Mouse (Mus musculus): ENCODE data around the gene 4933430I17Rik. TPM values are rescaled to one million over a fixed set of nuclear protein-coding genes. Genes with fewer than 3 reads are reported as not detected.

4933430I17Rik gene
- total RNA-seq, 2 experiments from 2014 or later: 0.19 TPM; not detected in 1

- DNase-seq: no peak
- intact Hi-C loops (cut with DNase I): loop anchor here (2.0 to 5.0 kb wide), 2 partner anchors 16 to 96 kb away; partner anchors contain the start of genes Alad, Cdc26 and Prpf4
Measured at GRCm38 (mm10) chr4:62502969-62503368, 22.2 kb upstream of the 4933430I17Rik start.

GRCm38 (mm10) chr4:62503374-62503970 lies 21.7 kb upstream of the 4933430I17Rik start, which contains the start of gene Hdhd3:
TSS of gene Hdhd3 (minus strand) at chr4:62503467.
- DNase-seq: no peak
- intact Hi-C loops (cut with DNase I): loop anchor here (2.0 to 5.0 kb wide), 2 partner anchors 15 to 96 kb away; partner anchors contain the start of genes Alad, Cdc26 and Prpf4

- intact Hi-C loops (cut with DNase I): loop anchor here (5.0 kb wide), 2 partner anchors 49 to 159 kb away; no protein-coding TSS in a partner anchor
- DNase-seq: no peak
Measured at GRCm38 (mm10) chr4:62505991-62506390, 19.2 kb upstream of the 4933430I17Rik start.

GRCm38 (mm10) chr4:62506798-62507197 lies 18.4 kb upstream of the 4933430I17Rik start:
- intact Hi-C loops (cut with DNase I): loop anchor here (5.0 kb wide), 2 partner anchors 49 to 159 kb away; no protein-coding TSS in a partner anchor
- peak; percentile 37 to 43 for DNase-seq

- intact Hi-C loops (cut with DNase I): loop anchor here (5.0 kb wide), 2 partner anchors 52 to 162 kb away; no protein-coding TSS in a partner anchor
- no peak for DNase-seq
Measured at GRCm38 (mm10) chr4:62508839-62509238, 16.3 kb upstream of the 4933430I17Rik start.

- no peak for DNase-seq
- intact Hi-C loops (cut with DNase I): loop anchor here (5.0 kb wide), 2 partner anchors 53 to 163 kb away; no protein-coding TSS in a partner anchor
Measured at GRCm38 (mm10) chr4:62509946-62510345, 15.2 kb upstream of the 4933430I17Rik start.

- DNase-seq: no peak
- intact Hi-C loops (cut with DNase I): no loop called here
Measured at GRCm38 (mm10) chr4:62513998-62514506, 11.1 kb upstream of the 4933430I17Rik start.

- DNase-seq: no peak
- intact Hi-C loops (cut with DNase I): loop anchor here (5.0 kb wide), 1 partner anchor 108 kb away; the partner anchor contains the start of genes Cdc26 and Prpf4
Measured at GRCm38 (mm10) chr4:62514995-62515394, 10.2 kb upstream of the 4933430I17Rik start.

GRCm38 (mm10) chr4:62515490-62515889 lies 9.7 kb upstream of the 4933430I17Rik start:
- intact Hi-C loops (cut with DNase I): loop anchor here (5.0 kb wide), 1 partner anchor 108 kb away; the partner anchor contains the start of genes Cdc26 and Prpf4
- DNase-seq: no peak

GRCm38 (mm10) chr4:62516079-62516478 lies 9.1 kb upstream of the 4933430I17Rik start:
- DNase-seq: peak; percentile 64 to 67
- intact Hi-C loops (cut with DNase I): loop anchor here (5.0 kb wide), 1 partner anchor 109 kb away; the partner anchor contains the start of genes Cdc26 and Prpf4

GRCm38 (mm10) chr4:62516579-62516978 lies 8.6 kb upstream of the 4933430I17Rik start:
- DNase-seq: no peak
- intact Hi-C loops (cut with DNase I): loop anchor here (5.0 kb wide), 1 partner anchor 109 kb away; the partner anchor contains the start of genes Cdc26 and Prpf4

- intact Hi-C loops (cut with DNase I): loop anchor here (5.0 kb wide), 1 partner anchor 110 kb away; the partner anchor contains the start of genes Cdc26 and Prpf4
Measured at GRCm38 (mm10) chr4:62517046-62517445, 8.1 kb upstream of the 4933430I17Rik start.

GRCm38 (mm10) chr4:62517538-62518415 lies 7.4 kb upstream of the 4933430I17Rik start:
- no peak for DNase-seq
- intact Hi-C loops (cut with DNase I): loop anchor here (2.0 to 5.0 kb wide), 2 partner anchors 15 to 110 kb away; partner anchors contain the start of genes Cdc26, Hdhd3 and Prpf4

More at GRCm38 (mm10) chr4:62517046-62517445, 8.1 kb upstream of the 4933430I17Rik start:
- DNase-seq: no peak

GRCm38 (mm10) chr4:62518416-62519121 lies 6.6 kb upstream of the 4933430I17Rik start:
- intact Hi-C loops (cut with DNase I): loop anchor here (2.0 to 5.0 kb wide), 2 partner anchors 16 to 111 kb away; partner anchors contain the start of genes Cdc26, Hdhd3 and Prpf4
- DNase-seq: peak in 1 of 2 experiments; percentile 59

- intact Hi-C loops (cut with DNase I): loop anchor here (2.0 to 5.0 kb wide), 2 partner anchors 16 to 112 kb away; partner anchors contain the start of genes Cdc26, Hdhd3 and Prpf4
- no peak for DNase-seq
Measured at GRCm38 (mm10) chr4:62519122-62519848, 5.9 kb upstream of the 4933430I17Rik start.

GRCm38 (mm10) chr4:62519849-62520233 lies 5.3 kb upstream of the 4933430I17Rik start, which contains the start of gene Alad:
TSS of gene Alad (minus strand) at chr4:62519918.
- DNase-seq: peak; percentile 90 to 91
- intact Hi-C loops (cut with DNase I): loop anchor here (2.0 to 5.0 kb wide), 2 partner anchors 17 to 113 kb away; partner anchors contain the start of genes Cdc26, Hdhd3 and Prpf4

- DNase-seq: no peak
- intact Hi-C loops (cut with DNase I): no loop called here
Measured at GRCm38 (mm10) chr4:62520892-62521400, 4.2 kb upstream of the 4933430I17Rik start.

- DNase-seq: no peak
- intact Hi-C loops (cut with DNase I): no loop called here
Measured at GRCm38 (mm10) chr4:62525489-62525811, 281 bp downstream of the 4933430I17Rik start.

Measured in heart, postnatal 14 days (tissue).